9 mouse cellular contexts compared by ENCODE assay signal in the genomic region with DNA sequence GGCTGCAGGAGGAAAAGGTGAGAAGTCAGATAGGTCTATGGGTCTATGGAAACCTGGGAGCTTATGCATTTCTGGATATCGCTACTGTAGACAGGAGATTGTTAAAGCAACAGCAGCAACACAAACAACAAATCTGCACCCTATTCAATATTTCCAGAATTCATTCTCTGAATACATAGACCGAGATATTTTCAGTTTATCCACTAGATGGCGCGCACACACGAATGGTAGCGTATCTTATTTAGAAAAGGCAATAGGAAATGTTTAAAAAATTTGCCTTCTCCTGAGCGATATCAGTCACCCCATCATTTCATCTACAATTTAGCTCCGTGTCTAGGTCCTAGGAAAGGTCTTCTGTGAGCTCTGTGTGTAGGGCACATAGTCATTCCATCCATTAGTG. TPM values are rescaled to one million over a fixed set of nuclear protein-coding genes. Genes with fewer than 3 reads are reported as not detected.
DNase-seq lines count a peak whose midpoint lies in the region; ATAC-seq and TF ChIP-seq lines count a peak whose summit lies in the region.
"Had no signal": no experiment of that assay in that cellular context is flagged by ENCODE, and none has a peak within 500 bp of the region (broad histone marks: within the 10 kb centered on the region; RNA-seq: fewer than 3 reads in every experiment).

No protein-coding gene starts in this region.

- WGBS in heart, embryonic 15.5 days = 8% methylated on average over 8 of the region's 8 CpGs
- 9% methylated on average over 8 of the region's 8 CpGs for WGBS in heart, embryonic 10.5 days
- WGBS in forebrain, postnatal 0 days = 9% methylated on average over 8 of the region's 8 CpGs

- peak overlapping the region; percentile 32; the same call in 1 of the 2 replicates for H3K4me2 ChIP-seq in heart, embryonic 15.5 days
- H3K4me2 ChIP-seq in forebrain, postnatal 0 days (ENCODE audit: low read depth) = 0 out of 2 replicates have a peak overlapping the region, but pooled peaks have one; percentile 21

- H3K79me2 ChIP-seq in MEL (ENCODE audit: control insufficient read depth, insufficient read depth, low read length, poor library complexity) = no peaks in the 10 kb centered on the region

- no peak for TF ChIP-seq EP300 in MEL (IDR thresholded peaks at IDR 0.05; ENCODE audit: low read depth in 1 of 2, low read length in 2 of 2)

- no peak overlapping the region for H3K4me3 ChIP-seq in heart, embryonic 15.5 days
- no peak overlapping the region for H3K4me3 ChIP-seq in heart, embryonic 10.5 days
- no peak overlapping the region for H3K4me3 ChIP-seq in MEL (ENCODE audit: control insufficient read depth in 1 of 2, insufficient read depth in 1 of 2, low read depth in 2 of 2, low read length in 2 of 2)
- no peak overlapping the region for H3K4me3 ChIP-seq in forebrain, postnatal 0 days (ENCODE audit: low read depth, low read length)

- TF ChIP-seq POLR2A in MEL (IDR thresholded peaks at IDR 0.05; ENCODE audit: control insufficient read depth in 1 of 2, insufficient read depth in 1 of 2, low read depth in 1 of 2, low read length in 2 of 2, poor library complexity in 1 of 2) = no peak

- H3K27ac ChIP-seq in heart, embryonic 15.5 days = no peak overlapping the region
- H3K27ac ChIP-seq in heart, embryonic 10.5 days = no peak overlapping the region
- H3K27ac ChIP-seq in MEL (ENCODE audit: control insufficient read depth, low read depth, low read length) = no peak overlapping the region
- H3K27ac ChIP-seq in forebrain, postnatal 0 days (ENCODE audit: low read depth, low read length) = no peak overlapping the region

- H3K9me3 ChIP-seq in heart, embryonic 15.5 days (replicated peaks) = no peaks in the 10 kb centered on the region
- no peaks in the 10 kb centered on the region for H3K9me3 ChIP-seq in heart, embryonic 10.5 days
- H3K9me3 ChIP-seq in MEL (replicated peaks; ENCODE audit: insufficient read depth, low read length) = no peaks in the 10 kb centered on the region
- H3K9me3 ChIP-seq in forebrain, postnatal 0 days (ENCODE audit: low read length) = no peaks in the 10 kb centered on the region

- peak; percentile 9 for TF ChIP-seq RAD21 in MEL (IDR thresholded peaks at IDR 0.05; ENCODE audit: low read depth, low read length)

- no peak for DNase-seq in heart, embryonic 10.5 days (ENCODE audit: low spot score)
- DNase-seq in 3T3-L1 (ENCODE audit: low read depth, low spot score) (peak; percentile 52), MEL (ENCODE audit: low read depth, low spot score) (peak; percentile 30)
- peak; percentile 75 for DNase-seq in forebrain, postnatal 0 days

- no peak overlapping the region for H3K9ac ChIP-seq in heart, embryonic 15.5 days
- no peak overlapping the region for H3K9ac ChIP-seq in MEL (ENCODE audit: control insufficient read depth, low read depth, low read length, poor library complexity, severe bottlenecking)
- H3K9ac ChIP-seq in forebrain, postnatal 0 days = no peak overlapping the region

- no peaks in the 10 kb centered on the region for H3K4me1 ChIP-seq in heart, embryonic 15.5 days (replicated peaks)
- no peaks in the 10 kb centered on the region; the same call in 1 of the 2 replicates for H3K4me1 ChIP-seq in heart, embryonic 10.5 days
- H3K4me1 ChIP-seq in MEL (ENCODE audit: control insufficient read depth in 1 of 2, insufficient read depth in 2 of 2, low read length in 2 of 2) = no peaks in the 10 kb centered on the region
- no peaks in the 10 kb centered on the region for H3K4me1 ChIP-seq in forebrain, postnatal 0 days (ENCODE audit: insufficient read depth)

- H3K27me3 ChIP-seq in heart, embryonic 15.5 days = no peaks in the 10 kb centered on the region
- no peaks in the 10 kb centered on the region for H3K27me3 ChIP-seq in heart, embryonic 10.5 days (ENCODE audit: insufficient read depth, poor library complexity, severe bottlenecking)
- no peaks in the 10 kb centered on the region; a peak in 1 of 4 replicates for H3K27me3 ChIP-seq in MEL (ENCODE audit: control insufficient read depth in 1 of 2, insufficient read depth in 2 of 2, low read length in 2 of 2)
- no peaks in the 10 kb centered on the region for H3K27me3 ChIP-seq in forebrain, postnatal 0 days (ENCODE audit: insufficient read depth, low read length)

- H3K36me3 ChIP-seq in heart, embryonic 15.5 days = no peaks in the 10 kb centered on the region
- H3K36me3 ChIP-seq in heart, embryonic 10.5 days = no peaks in the 10 kb centered on the region
- H3K36me3 ChIP-seq in MEL (ENCODE audit: control insufficient read depth in 1 of 2, insufficient read depth in 2 of 2, low read length in 2 of 2) = no peaks in the 10 kb centered on the region
- H3K36me3 ChIP-seq in forebrain, postnatal 0 days (ENCODE audit: insufficient read depth) = no peaks in the 10 kb centered on the region

- peak in 2 of 3 experiments; percentile 14 to 32; a peak in 2 of 6 replicates for TF ChIP-seq CTCF in MEL (IDR thresholded peaks at IDR 0.05 in 2 of 3, conservative IDR thresholded peaks at IDR 0.05 in 1 of 3; ENCODE audit: control insufficient read depth in 1 of 3, insufficient read depth in 1 of 3, low read depth in 2 of 3, low read length in 3 of 3, poor library complexity in 1 of 3, severe bottlenecking in 1 of 3)
- TF ChIP-seq CTCF in forebrain, postnatal 0 days (IDR thresholded peaks at IDR 0.05; ENCODE audit: low read depth) = peak; percentile 76

- no peak for ATAC-seq in heart, embryonic 15.5 days (replicated peaks; ENCODE audit: insufficient number of reproducible peaks, insufficient read depth, low FRiP score, low read depth)
- no peak; the same call in 1 of the 2 replicates for ATAC-seq in forebrain, postnatal 0 days
- ATAC-seq in megakaryocyte-erythroid progenitor cell, adult 5-6 weeks (replicated peaks; ENCODE audit: low FRiP score, low TSS enrichment, poor library complexity, severe bottlenecking) = peak; percentile 71; the same call in 1 of the 2 replicates
- no peak for ATAC-seq in inflammation-experienced regulatory T-cells, adult 6 months
- no peak; the same call in 1 of the 2 replicates for ATAC-seq in granulocyte monocyte progenitor cell, adult 5-6 weeks (replicated peaks; ENCODE audit: poor library complexity, severe bottlenecking)

TF ChIP-seq in MEL, 35 proteins besides CTCF, POLR2A, EP300 and RAD21:
- TF ChIP-seq MYC (IDR thresholded peaks at IDR 0.05; ENCODE audit: low read depth, low read length) (no peak), SMC3 (IDR thresholded peaks at IDR 0.05; ENCODE audit: low read depth, low read length) (peak; percentile 38), KAT2A (conservative IDR thresholded peaks at IDR 0.05; ENCODE audit: low read depth, low read length) (no peak), ZC3H11A (IDR thresholded peaks at IDR 0.05; ENCODE audit: low read depth, low read length) (no peak), MXI1 (IDR thresholded peaks at IDR 0.05; ENCODE audit: low read depth, low read length) (no peak), UBTF (IDR thresholded peaks at IDR 0.05; ENCODE audit: borderline replicate concordance, insufficient read depth, low read depth, low read length) (no peak), MAX (IDR thresholded peaks at IDR 0.05; ENCODE audit: low read length) (no peak)

RNA-seq across cellular contexts. Expression of gene Cps1, which starts 21.1 kb away (rescaled TPM):
- polyA plus RNA-seq in heart, embryonic 15.5 days (2015; fragmentation: Nextera tagmentation; extraction: Ambion mirVana) = 0.24 and 0.57 TPM in 2 replicates
- polyA plus RNA-seq in heart, embryonic 10.5 days (2016; fragmentation: Nextera tagmentation; extraction: Ambion mirVana) = 0.06 and 0.11 TPM in 2 replicates
- total RNA-seq in MEL (2012; rRNA removed) = not detected in 2 replicates
- polyA plus RNA-seq in MEL (2012; ENCODE audit: insufficient read depth in 1 of 2, insufficient read length in 2 of 2, low read depth in 1 of 2, low replicate concordance in 2 of 2, missing spikeins in 1 of 2) = not detected
- total RNA-seq in forebrain, postnatal 0 days (2014; rRNA removed) = 0.14 and 0.31 TPM in 2 replicates
- 0.11 and 0.17 TPM in 2 replicates for polyA plus RNA-seq in forebrain, postnatal 0 days (2015; fragmentation: Nextera tagmentation; extraction: Ambion mirVana)
- not detected in 2 replicates for total RNA-seq in megakaryocyte-erythroid progenitor cell, adult 5-6 weeks (2014; fragmentation: Nextera tagmentation)
- total RNA-seq in megakaryocyte-erythroid progenitor cell, adult 5-6 weeks (2017) = not detected in 2 replicates
- not detected for polyA plus RNA-seq in inflammation-experienced regulatory T-cells, adult 6 months (2017; shearing (Covaris generic))
- not detected in 2 replicates for total RNA-seq in granulocyte monocyte progenitor cell, adult 5-6 weeks (2014; fragmentation: Nextera tagmentation)
- not detected in 2 replicates for total RNA-seq in granulocyte monocyte progenitor cell, adult 5-6 weeks (2017)
- total RNA-seq: neutrophil, adult 5-6 weeks had no signal
